Mouse (Mus musculus) olfactory bulb, adult 2 months (tissue): ENCODE data around the gene Cabp4.

Experiments used
- CTCF ChIP-seq: fragments of 200-500 bp; IDR thresholded peaks from 2 replicates; pipeline ENCODE4 v1.5.1; 2012; ENCODE audit warnings: low read depth, mild to moderate bottlenecking, low read length, moderate library complexity; ENCODE audit not compliant: insufficient read depth
- POLR2A ChIP-seq: fragments of 200-500 bp; IDR thresholded peaks from 2 replicates; pipeline ENCODE4 v1.6.1; 2012; ENCODE audit warnings: mild to moderate bottlenecking, low read depth, low read length, moderate library complexity; ENCODE audit not compliant: insufficient read depth

- TF ChIP-seq CTCF = no peak
- no peak for TF ChIP-seq POLR2A
Observed at GRCm38 (mm10) chr19:4190831-4191334, 47.0 kb upstream of the Cabp4 start, which contains the start of gene Tbc1d10c.
